Mouse (Mus musculus): ENCODE data around the gene Nav3.

The Nav3 gene

GRCm38 (mm10) chr10:109832768-109833291 is 623.2 kb downstream of the Nav3 start:
- no peak for DNase-seq (ENCODE audit: low read depth)

GRCm38 (mm10) chr10:109806782-109807493 is 649.1 kb downstream of the Nav3 start:
- no peak for DNase-seq (ENCODE audit: low read depth)

- no peak for DNase-seq (ENCODE audit: low read depth)
Observed at GRCm38 (mm10) chr10:109803441-109803840, 652.6 kb downstream of the Nav3 start.

- no peak for DNase-seq (ENCODE audit: low read depth)
Observed at GRCm38 (mm10) chr10:109802236-109802635, 653.8 kb downstream of the Nav3 start.

GRCm38 (mm10) chr10:109799246-109799645 is 656.8 kb downstream of the Nav3 start:
- DNase-seq (ENCODE audit: low read depth) = no peak

GRCm38 (mm10) chr10:109796981-109797380 is 659.0 kb downstream of the Nav3 start:
- DNase-seq (ENCODE audit: low read depth) = no peak

GRCm38 (mm10) chr10:109793491-109793890 is 662.5 kb downstream of the Nav3 start:
- DNase-seq (ENCODE audit: low read depth) = no peak

- no peak for DNase-seq (ENCODE audit: low read depth)
Observed at GRCm38 (mm10) chr10:109788728-109789127, 667.3 kb downstream of the Nav3 start.

- no peak for DNase-seq (ENCODE audit: low read depth)
Observed at GRCm38 (mm10) chr10:109779109-109779508, 676.9 kb downstream of the Nav3 start.

- no peak for DNase-seq (ENCODE audit: low read depth)
Observed at GRCm38 (mm10) chr10:109769092-109769491, 686.9 kb downstream of the Nav3 start.

- DNase-seq (ENCODE audit: low read depth) = peak; percentile 31
Observed at GRCm38 (mm10) chr10:109765650-109766049, 690.4 kb downstream of the Nav3 start.

- peak; percentile 8 for DNase-seq (ENCODE audit: low read depth)
Observed at GRCm38 (mm10) chr10:109764412-109765101, 691.4 kb downstream of the Nav3 start.

- DNase-seq (ENCODE audit: low read depth) = no peak
Observed at GRCm38 (mm10) chr10:109758921-109759600, 696.9 kb downstream of the Nav3 start.

GRCm38 (mm10) chr10:109746901-109747300 is 709.1 kb downstream of the Nav3 start:
- peak; percentile 20 for DNase-seq (ENCODE audit: low read depth)

GRCm38 (mm10) chr10:109741664-109742063 is 714.3 kb downstream of the Nav3 start:
- DNase-seq (ENCODE audit: low read depth) = no peak

- DNase-seq (ENCODE audit: low read depth) = no peak
Observed at GRCm38 (mm10) chr10:109740326-109740725, 715.7 kb downstream of the Nav3 start.

GRCm38 (mm10) chr10:109723646-109724045 is 732.4 kb downstream of the Nav3 start:
- no peak for DNase-seq (ENCODE audit: low read depth)

- no peak for DNase-seq (ENCODE audit: low read depth)
Observed at GRCm38 (mm10) chr10:109718808-109719207, 737.2 kb downstream of the Nav3 start.

GRCm38 (mm10) chr10:109718390-109718789 is 737.6 kb downstream of the Nav3 start:
- DNase-seq (ENCODE audit: low read depth) = no peak

- DNase-seq (ENCODE audit: low read depth) = peak; percentile 23
Observed at GRCm38 (mm10) chr10:109713001-109713400, 743.0 kb downstream of the Nav3 start.

GRCm38 (mm10) chr10:109699771-109700335 is 756.2 kb downstream of the Nav3 start:
- DNase-seq (ENCODE audit: low read depth) = no peak

- DNase-seq (ENCODE audit: low read depth) = no peak
Observed at GRCm38 (mm10) chr10:109690564-109690963, 765.4 kb downstream of the Nav3 start.

All from fibroblast of lung, adult 2 months (primary cell).